Mouse (Mus musculus) midbrain, postnatal 0 days (tissue): Measurements from ENCODE around the gene D10Jhu81e. TPM values are rescaled to one million over a fixed set of nuclear protein-coding genes. Genes with fewer than 3 reads are reported as not detected.
A peak's percentile ranks its signal among the peaks of the same experiment; 100 is the strongest.

Experiments used
- ATAC-seq: fragments of 200-750 bp; cut with Nextera tagmentation; 2 replicates; pipeline ENCODE4 v1.8.0; 2017; ENCODE audit warnings: moderate number of reproducible peaks, mild to moderate bottlenecking, moderate TSS enrichment, moderate library complexity; ENCODE audit not compliant: low FRiP score
- DNase-seq: peaks from one replicate; pipeline ENCODE4 v3.0.0-alpha.2; 2015; ENCODE audit warnings: low spot score
- H3K27ac ChIP-seq: fragments of 300-500 bp; sonication (generic); 2 replicates; pipeline ENCODE4 v1.5.1; 2014; ENCODE audit warnings: low read depth, mild to moderate bottlenecking, low read length, mixed read lengths
- H3K27me3 ChIP-seq: fragments of 300-500 bp; sonication (generic); 2 replicates; pipeline ENCODE4 v1.6.1; 2014; ENCODE audit warnings: low read length, control low read depth, mixed read lengths; ENCODE audit not compliant: insufficient read depth
- H3K36me3 ChIP-seq: fragments of 300-500 bp; sonication (generic); 2 replicates; pipeline ENCODE4 v1.6.1; 2014; ENCODE audit warnings: low read length, control low read depth, mixed read lengths; ENCODE audit not compliant: insufficient read depth
- H3K4me1 ChIP-seq: fragments of 300-500 bp; sonication (generic); 2 replicates; pipeline ENCODE4 v1.6.1; 2014; ENCODE audit warnings: mild to moderate bottlenecking, control low read depth, antibody characterized with exemption, low read length, mixed read lengths; ENCODE audit not compliant: insufficient read depth
- H3K4me2 ChIP-seq: fragments of 300-500 bp; sonication (generic); 2 replicates; pipeline ENCODE4 v1.6.1; 2014; ENCODE audit warnings: low read depth, mild to moderate bottlenecking, low read length, mixed read lengths; ENCODE audit not compliant: poor library complexity, severe bottlenecking
- H3K4me3 ChIP-seq: fragments of 300-500 bp; sonication (generic); 2 replicates; pipeline ENCODE4 v1.5.1; 2014; ENCODE audit warnings: low read depth, mild to moderate bottlenecking, low read length, moderate library complexity
- H3K9ac ChIP-seq: fragments of 300-500 bp; sonication (generic); replicated peaks from 2 replicates; pipeline ENCODE4 v1.6.1; 2014; ENCODE audit warnings: mild to moderate bottlenecking, low read length, moderate library complexity, mixed read lengths; ENCODE audit not compliant: poor library complexity, severe bottlenecking
- H3K9me3 ChIP-seq: fragments of 300-500 bp; sonication (generic); 2 replicates; pipeline ENCODE4 v1.6.1; 2016; ENCODE audit warnings: low read length, control low read depth
- CTCF ChIP-seq: IDR thresholded peaks from 2 replicates; pipeline ENCODE4 v1.5.1; 2016; ENCODE audit warnings: antibody characterized with exemption, mild to moderate bottlenecking
- WGBS: fragments of 180-500 bp; shearing (Covaris S2); extraction: QIAGEN DNeasy Blood & Tissue Kit; methylation state at CpG from one replicate; pipeline ENCODE4 v1.1.7; 2014; 5-methylcytosine and 5-hydroxymethylcytosine counted together
- polyA plus RNA-seq: library from polyadenylated mRNA; unstranded; fragments of >200 nt; fragmentation: Nextera tagmentation; extraction: Ambion mirVana; gene quantifications from 2 replicates; pipeline ENCODE4 v1.2.1, GENCODE M21; 2015
- total RNA-seq: library from RNA; depleted of rRNA; stranded (reverse); fragments of >200 nt; gene quantifications from 2 replicates; pipeline ENCODE4 v1.2.3, GENCODE M21; 2014

D10Jhu81e gene
- total and polyA plus RNA-seq, 2 experiments from 2014 or later = 24.1 to 119 TPM

- TF ChIP-seq CTCF = no peak
- WGBS = 92% methylated on average over 5 of the region's 5 CpGs
- DNase-seq = no peak
Measured at GRCm38 (mm10) chr10:78174474-78174873, 4.9 kb upstream of the D10Jhu81e start.

GRCm38 (mm10) chr10:78171581-78171980 lies 2.0 kb upstream of the D10Jhu81e start:
- 96% methylated on average over 9 of the region's 9 CpGs for WGBS
- no peak overlapping the region for H3K4me3 ChIP-seq
- H3K4me2 ChIP-seq = no peak overlapping the region
- ATAC-seq (no peak), DNase-seq (no peak)
- TF ChIP-seq CTCF = no peak
- H3K36me3 ChIP-seq = peaks cover 65% of the 10 kb centered on the region
- no peaks in the 10 kb centered on the region for H3K27me3 ChIP-seq
- peaks cover 6% of the 10 kb centered on the region; the same call in 1 of the 2 replicates for H3K4me1 ChIP-seq
- no peak overlapping the region for H3K27ac ChIP-seq
- 0 out of 2 replicates have a peak overlapping the region, but pooled peaks have one; percentile 4 for H3K9ac ChIP-seq
- no peaks in the 10 kb centered on the region for H3K9me3 ChIP-seq

More at GRCm38 (mm10) chr10:78174474-78174873, 4.9 kb upstream of the D10Jhu81e start:
- Histone ChIP-seq H3K4me2 (no peak overlapping the region), H3K4me3 (no peak overlapping the region), H3K9me3 (no peaks in the 10 kb centered on the region), H3K27me3 (no peaks in the 10 kb centered on the region), H3K4me1 (no peaks in the 10 kb centered on the region), H3K27ac (no peak overlapping the region), H3K36me3 (peaks cover 84% of the 10 kb centered on the region), H3K9ac (no peak overlapping the region)
- no peak for ATAC-seq

- TF ChIP-seq CTCF = no peak
- H3K4me2 ChIP-seq = no peak overlapping the region
- H3K36me3 ChIP-seq = peaks cover 65% of the 10 kb centered on the region
- ATAC-seq = no peak
- 96% methylated on average over 7 of the region's 7 CpGs for WGBS
- peaks cover 6% of the 10 kb centered on the region; the same call in 1 of the 2 replicates for H3K4me1 ChIP-seq
- no peak for DNase-seq
- no peak overlapping the region for H3K4me3 ChIP-seq
- H3K27me3 ChIP-seq = no peaks in the 10 kb centered on the region
- H3K9ac ChIP-seq = no peak overlapping the region
- H3K27ac ChIP-seq = 0 out of 2 replicates have a peak overlapping the region, but pooled peaks have one; percentile 12
- no peaks in the 10 kb centered on the region for H3K9me3 ChIP-seq
Measured at GRCm38 (mm10) chr10:78171057-78171456, 1.5 kb upstream of the D10Jhu81e start.

- H3K27ac ChIP-seq = peak overlapping the region; percentile 73
- peaks cover 6% of the 10 kb centered on the region; the same call in 1 of the 2 replicates for H3K4me1 ChIP-seq
- H3K27me3 ChIP-seq = no peaks in the 10 kb centered on the region
- H3K4me2 ChIP-seq = peak overlapping the region; percentile 88
- H3K36me3 ChIP-seq = peaks cover 64% of the 10 kb centered on the region
- WGBS = 49% methylated on average over 2 of the region's 2 CpGs
- H3K4me3 ChIP-seq = no peak overlapping the region
- no peak overlapping the region for H3K9ac ChIP-seq
- ATAC-seq (no peak), DNase-seq (no peak)
- no peak for TF ChIP-seq CTCF
- no peaks in the 10 kb centered on the region for H3K9me3 ChIP-seq
Measured at GRCm38 (mm10) chr10:78170445-78170844, 863 bp upstream of the D10Jhu81e start.

- peaks cover 57% of the 10 kb centered on the region for H3K36me3 ChIP-seq
- no peak for TF ChIP-seq CTCF
- DNase-seq (no peak), ATAC-seq (no peak)
- H3K4me3 ChIP-seq = peak overlapping the region; percentile 62
- no peaks in the 10 kb centered on the region for H3K27me3 ChIP-seq
- peak overlapping the region; percentile 88 for H3K4me2 ChIP-seq
- 89% methylated on average over 11 of the region's 11 CpGs for WGBS
- H3K4me1 ChIP-seq = peaks cover 6% of the 10 kb centered on the region; the same call in 1 of the 2 replicates
- H3K27ac ChIP-seq = no peak overlapping the region; the same call in 1 of the 2 replicates
- peak overlapping the region; percentile 78 for H3K9ac ChIP-seq
- no peaks in the 10 kb centered on the region for H3K9me3 ChIP-seq
Measured at GRCm38 (mm10) chr10:78168792-78169191, 790 bp downstream of the D10Jhu81e start.

- Histone ChIP-seq H3K4me3 (no peak overlapping the region), H3K36me3 (peaks cover 58% of the 10 kb centered on the region), H3K4me2 (no peak overlapping the region), H3K9me3 (no peaks in the 10 kb centered on the region), H3K27ac (no peak overlapping the region), H3K4me1 (peaks cover 6% of the 10 kb centered on the region; the same call in 1 of the 2 replicates), H3K27me3 (no peaks in the 10 kb centered on the region), H3K9ac (no peak overlapping the region)
- ATAC-seq = no peak
- no peak for TF ChIP-seq CTCF
- DNase-seq = no peak
Measured at GRCm38 (mm10) chr10:78167775-78168174, 1.8 kb downstream of the D10Jhu81e start.
